ENCODE assay signal across 13 mouse cellular contexts in genomic region chr8:34268806-34269520, GRCm38 (mm10).
DNase-seq lines count a peak whose midpoint lies in the region; ATAC-seq and TF ChIP-seq lines count a peak whose summit lies in the region.
"Had no signal": no experiment of that assay in that cellular context is flagged by ENCODE, and none has a peak within 500 bp of the region (broad histone marks: within the 10 kb centered on the region; RNA-seq: fewer than 3 reads in every experiment).

No protein-coding gene starts in this region.

- H3K36me3 ChIP-seq in liver, embryonic 14.5 days (replicated peaks; ENCODE audit: control insufficient read depth, insufficient read depth, low read depth): no peaks in the 10 kb centered on the region
- H3K36me3 ChIP-seq in MEL (ENCODE audit: control insufficient read depth in 1 of 2, insufficient read depth in 2 of 2, low read length in 2 of 2): no peaks in the 10 kb centered on the region
- H3K36me3 ChIP-seq: embryonic facial prominence, embryonic 10.5 days had no signal

- H3K27me3 ChIP-seq in liver, embryonic 14.5 days (ENCODE audit: control insufficient read depth, insufficient read depth, low read length): no peaks in the 10 kb centered on the region
- no peaks in the 10 kb centered on the region for H3K27me3 ChIP-seq in MEL (ENCODE audit: control insufficient read depth in 1 of 2, insufficient read depth in 2 of 2, low read length in 2 of 2)
- H3K27me3 ChIP-seq: forebrain, embryonic 13.5 days had no signal

- ATAC-seq in CD4-positive, CD25-positive, alpha-beta regulatory T cell, adult 4 months: no peak
- ATAC-seq in liver, embryonic 14.5 days (ENCODE audit: insufficient read depth): no peak
- ATAC-seq in granulocyte monocyte progenitor cell, adult 5-6 weeks (replicated peaks; ENCODE audit: poor library complexity, severe bottlenecking): no peak
- ATAC-seq: forebrain, embryonic 13.5 days had no signal

- H3K4me1 ChIP-seq in liver, embryonic 14.5 days (replicated peaks; ENCODE audit: control insufficient read depth in 2 of 2, insufficient read depth in 2 of 2, low read length in 1 of 2): no peaks in the 10 kb centered on the region
- H3K4me1 ChIP-seq in MEL (ENCODE audit: control insufficient read depth in 1 of 2, insufficient read depth in 2 of 2, low read length in 2 of 2): no peaks in the 10 kb centered on the region
- H3K4me1 ChIP-seq: embryonic facial prominence, embryonic 10.5 days; forebrain, embryonic 13.5 days had no signal

- no peak for TF ChIP-seq EP300 in liver, embryonic 14.5 days (IDR thresholded peaks at IDR 0.05; ENCODE audit: low read depth)
- TF ChIP-seq EP300 in MEL (IDR thresholded peaks at IDR 0.05; ENCODE audit: low read depth in 1 of 2, low read length in 2 of 2): no peak

- WGBS in liver, embryonic 14.5 days (ENCODE audit: insufficient replicate concordance): 80% methylated on average over 18 of the region's 18 CpGs

- TF ChIP-seq RAD21 in MEL (IDR thresholded peaks at IDR 0.05; ENCODE audit: low read depth, low read length): no peak; the same call in 1 of the 2 replicates

- TF ChIP-seq POLR2A in MEL (IDR thresholded peaks at IDR 0.05; ENCODE audit: control insufficient read depth in 1 of 2, insufficient read depth in 1 of 2, low read depth in 1 of 2, low read length in 2 of 2, poor library complexity in 1 of 2): no peak

- no peak overlapping the region for H3K4me3 ChIP-seq in liver, embryonic 14.5 days (ENCODE audit: insufficient read depth in 1 of 2, low read depth in 2 of 2, low read length in 2 of 2)
- H3K4me3 ChIP-seq in MEL (ENCODE audit: control insufficient read depth in 1 of 2, insufficient read depth in 1 of 2, low read depth in 2 of 2, low read length in 2 of 2): no peak overlapping the region
- H3K4me3 ChIP-seq: embryonic facial prominence, embryonic 10.5 days; forebrain, embryonic 13.5 days; myocyte had no signal

- intact Hi-C loops in left cerebral cortex, postnatal 14 days (cut with DNase I): no loop called here

- no peak overlapping the region for H3K9ac ChIP-seq in liver, embryonic 14.5 days (replicated peaks)
- no peak overlapping the region for H3K9ac ChIP-seq in MEL (ENCODE audit: control insufficient read depth, low read depth, low read length, poor library complexity, severe bottlenecking)
- H3K9ac ChIP-seq: forebrain, embryonic 13.5 days; hindbrain, embryonic 14.5 days had no signal

- no peak overlapping the region for H3K27ac ChIP-seq in liver, embryonic 14.5 days
- H3K27ac ChIP-seq in MEL (ENCODE audit: control insufficient read depth, low read depth, low read length): no peak overlapping the region
- H3K27ac ChIP-seq: embryonic facial prominence, embryonic 10.5 days; forebrain, embryonic 13.5 days; hindbrain, embryonic 14.5 days had no signal

- H3K9me3 ChIP-seq in liver, embryonic 14.5 days (ENCODE audit: control insufficient read depth, low read length): no peaks in the 10 kb centered on the region
- H3K9me3 ChIP-seq in MEL (replicated peaks; ENCODE audit: insufficient read depth, low read length): no peaks in the 10 kb centered on the region
- H3K9me3 ChIP-seq: embryonic facial prominence, embryonic 10.5 days had no signal

- peak; percentile 43 for TF ChIP-seq CTCF in liver, embryonic 14.5 days (IDR thresholded peaks at IDR 0.05; ENCODE audit: low read depth)
- peak; percentile 17 to 27 (median 18); a peak in 4 of 6 replicates for TF ChIP-seq CTCF in MEL (IDR thresholded peaks at IDR 0.05 in 2 of 3, conservative IDR thresholded peaks at IDR 0.05 in 1 of 3; ENCODE audit: control insufficient read depth in 1 of 3, insufficient read depth in 1 of 3, low read depth in 2 of 3, low read length in 3 of 3, poor library complexity in 1 of 3, severe bottlenecking in 1 of 3)

- H3K4me2 ChIP-seq in liver, embryonic 14.5 days (ENCODE audit: low read depth): no peak overlapping the region
- H3K4me2 ChIP-seq: forebrain, embryonic 13.5 days; hindbrain, embryonic 14.5 days had no signal

- DNase-seq in CD4-positive, CD25-positive, alpha-beta regulatory T cell, adult 2 months (ENCODE audit: low read depth, low spot score): peak; percentile 40
- DNase-seq in liver, embryonic 14.5 days (ENCODE audit: low read depth in 3 of 3, low spot score in 3 of 3): no peak
- DNase-seq in liver: no peak
- DNase-seq in MEL (ENCODE audit: low read depth, low spot score): no peak
- DNase-seq in naive thymus-derived CD4-positive, alpha-beta T cell, adult 2 months (ENCODE audit: low read depth): peak; percentile 32
- DNase-seq in left cerebral cortex, postnatal 14 days (ENCODE audit: low spot score in 2 of 2): no peak
- DNase-seq: cerebellum, adult 11-12 months had no signal

- H3K79me2 ChIP-seq in MEL (ENCODE audit: control insufficient read depth, insufficient read depth, low read length, poor library complexity): no peaks in the 10 kb centered on the region

TF ChIP-seq in MEL, 35 proteins besides CTCF, POLR2A, EP300 and RAD21:
- no peak for TF ChIP-seq ZKSCAN1 (IDR thresholded peaks at IDR 0.05; ENCODE audit: low read depth, low read length)
- TF ChIP-seq ZMIZ1 (IDR thresholded peaks at IDR 0.05; ENCODE audit: low read depth, low read length): no peak
- no peak for TF ChIP-seq UBTF (IDR thresholded peaks at IDR 0.05; ENCODE audit: borderline replicate concordance, insufficient read depth, low read depth, low read length)
- peak; percentile 18; the same call in 1 of the 2 replicates for TF ChIP-seq SMC3 (IDR thresholded peaks at IDR 0.05; ENCODE audit: low read depth, low read length)
- no peak for TF ChIP-seq ETS1 (IDR thresholded peaks at IDR 0.05; ENCODE audit: low read depth, low read length)

Comparison
In these comparisons a context has a peak if more than half of its experiments do, and no peak if none do; other contexts are left out.
1. DNase-seq: peak in CD4-positive, CD25-positive, alpha-beta regulatory T cell, adult 2 months (single experiment) and naive thymus-derived CD4-positive, alpha-beta T cell, adult 2 months (single experiment); none in liver, embryonic 14.5 days (0 of 3), liver (single experiment), MEL (single experiment) and left cerebral cortex, postnatal 14 days (0 of 2).